In genomic region chr2:73496944-73497343, GRCm38 (mm10) we compare ENCODE assay signal across 23 mouse cellular contexts. TPM values are rescaled to one million over a fixed set of nuclear protein-coding genes. Genes with fewer than 3 reads are reported as not detected.
A peak's percentile ranks its signal among the peaks of the same experiment; 100 is the strongest.
DNase-seq lines count a peak whose midpoint lies in the region; ATAC-seq and TF ChIP-seq lines count a peak whose summit lies in the region.
"Had no signal": no experiment of that assay in that cellular context is flagged by ENCODE, and none has a peak within 500 bp of the region (broad histone marks: within the 10 kb centered on the region; RNA-seq: fewer than 3 reads in every experiment).

No protein-coding gene starts in this region.

- H3K4me1 ChIP-seq in heart, adult 2 months (ENCODE audit: control insufficient read depth, insufficient read depth, low read length) = peaks cover 25% of the 10 kb centered on the region
- H3K4me1 ChIP-seq in limb, embryonic 12.5 days (replicated peaks) = peaks cover 52% of the 10 kb centered on the region
- H3K4me1 ChIP-seq in liver, embryonic 16.5 days (ENCODE audit: control insufficient read depth, low read depth, low read length) = peaks cover 22% of the 10 kb centered on the region
- H3K4me1 ChIP-seq in forebrain, embryonic 12.5 days = peaks cover under 1% of the 10 kb centered on the region; the same call in 1 of the 2 replicates
- H3K4me1 ChIP-seq: forebrain, embryonic 15.5 days; midbrain, embryonic 13.5 days had no signal

- no peak overlapping the region for H3K4me2 ChIP-seq in limb, embryonic 12.5 days
- H3K4me2 ChIP-seq in liver, embryonic 16.5 days (ENCODE audit: low read depth, low read length) = no peak overlapping the region
- H3K4me2 ChIP-seq in forebrain, embryonic 12.5 days = no peak overlapping the region
- H3K4me2 ChIP-seq: embryonic facial prominence, embryonic 12.5 days; forebrain, embryonic 15.5 days; heart, embryonic 11.5 days; midbrain, embryonic 13.5 days; neural tube, embryonic 13.5 days had no signal

- H3K79me2 ChIP-seq in heart, adult 2 months (replicated peaks; ENCODE audit: control insufficient read depth, insufficient read depth, low read length) = peaks cover 2% of the 10 kb centered on the region; the same call in 1 of the 2 replicates

- no peak for TF ChIP-seq CTCF in heart, adult 2 months (IDR thresholded peaks at IDR 0.05)

- no peak for DNase-seq in heart, adult 2 months
- no peak for DNase-seq in heart, adult 9 months (ENCODE audit: low spot score in 2 of 2)
- peak; percentile 51 for DNase-seq in c-Kit-positive CD71-positive TER-119-negative erythroid progenitor cells, embryonic 14.5 days (ENCODE audit: low read depth)
- no peak for DNase-seq in natural killer cell, adult 2 months (ENCODE audit: low spot score in 2 of 2)
- no peak for DNase-seq in adrenal gland, adult 8-10 months
- DNase-seq: adrenal gland, postnatal 36 days; cerebellum, adult 9-10 months; gastrocnemius, postnatal 36 days; heart, postnatal 36 days; left cerebral cortex, postnatal 4 days; lung, adult 2 months; right cerebral cortex, postnatal 25 days had no signal

- peak overlapping the region; percentile 75; the same call in 1 of the 2 replicates for H3K27ac ChIP-seq in heart, adult 2 months
- peak overlapping the region; percentile 82; the same call in 1 of the 2 replicates for H3K27ac ChIP-seq in limb, embryonic 12.5 days
- no peak overlapping the region for H3K27ac ChIP-seq in liver, embryonic 16.5 days (ENCODE audit: low read length)
- no peak overlapping the region for H3K27ac ChIP-seq in forebrain, embryonic 12.5 days
- H3K27ac ChIP-seq: forebrain, embryonic 15.5 days; kidney, postnatal 0 days; midbrain, embryonic 13.5 days; neural tube, embryonic 13.5 days had no signal

- no peaks in the 10 kb centered on the region for H3K27me3 ChIP-seq in heart, adult 2 months (ENCODE audit: control insufficient read depth, insufficient read depth, low read length)
- H3K27me3 ChIP-seq in limb, embryonic 12.5 days = no peaks in the 10 kb centered on the region
- no peaks in the 10 kb centered on the region for H3K27me3 ChIP-seq in liver, embryonic 16.5 days (ENCODE audit: control insufficient read depth, insufficient read depth, low read depth, low read length)
- H3K27me3 ChIP-seq in forebrain, embryonic 12.5 days = no peaks in the 10 kb centered on the region
- H3K27me3 ChIP-seq: embryonic facial prominence, embryonic 12.5 days; forebrain, embryonic 15.5 days; midbrain, embryonic 13.5 days; neural tube, embryonic 13.5 days had no signal

- WGBS in heart, adult 2 months = 88% methylated on average over 9 of the region's 9 CpGs
- 91% methylated on average over 9 of the region's 9 CpGs for WGBS in limb, embryonic 12.5 days
- WGBS in liver, embryonic 16.5 days (ENCODE audit: insufficient replicate concordance) = 27% methylated on average over 9 of the region's 9 CpGs
- 94% methylated on average over 9 of the region's 9 CpGs for WGBS in forebrain, embryonic 12.5 days

- peaks cover 6% of the 10 kb centered on the region for H3K36me3 ChIP-seq in heart, adult 2 months (ENCODE audit: control insufficient read depth, insufficient read depth, low read length)
- H3K36me3 ChIP-seq in limb, embryonic 12.5 days = peaks cover 9% of the 10 kb centered on the region; the same call in 1 of the 2 replicates
- no peaks in the 10 kb centered on the region for H3K36me3 ChIP-seq in liver, embryonic 16.5 days (ENCODE audit: control insufficient read depth, insufficient read depth)
- no peaks in the 10 kb centered on the region; the same call in 1 of the 2 replicates for H3K36me3 ChIP-seq in forebrain, embryonic 12.5 days (replicated peaks)
- H3K36me3 ChIP-seq: embryonic facial prominence, embryonic 12.5 days; forebrain, embryonic 15.5 days; G1E; midbrain, embryonic 13.5 days; neural tube, embryonic 13.5 days had no signal

- H3K9me3 ChIP-seq in limb, embryonic 12.5 days = no peaks in the 10 kb centered on the region
- no peaks in the 10 kb centered on the region for H3K9me3 ChIP-seq in liver, embryonic 16.5 days (replicated peaks; ENCODE audit: control insufficient read depth, low read length)
- no peaks in the 10 kb centered on the region for H3K9me3 ChIP-seq in forebrain, embryonic 12.5 days
- H3K9me3 ChIP-seq: forebrain, embryonic 15.5 days; G1E; midbrain, embryonic 13.5 days; neural tube, embryonic 13.5 days had no signal

- H3K9ac ChIP-seq in heart, adult 2 months (ENCODE audit: low read depth, low read length) = no peak overlapping the region
- no peak overlapping the region for H3K9ac ChIP-seq in limb, embryonic 12.5 days (replicated peaks)
- H3K9ac ChIP-seq in liver, embryonic 16.5 days (ENCODE audit: low read depth, low read length) = no peak overlapping the region
- H3K9ac ChIP-seq in forebrain, embryonic 12.5 days = no peak overlapping the region
- H3K9ac ChIP-seq: embryonic facial prominence, embryonic 12.5 days; forebrain, embryonic 15.5 days; midbrain, embryonic 13.5 days; neural tube, embryonic 13.5 days had no signal

- ATAC-seq in limb, embryonic 12.5 days (ENCODE audit: insufficient number of reproducible peaks, insufficient read depth, low FRiP score, low TSS enrichment, low read depth) = no peak
- peak; percentile 61; the same call in 1 of the 2 replicates for ATAC-seq in liver, embryonic 16.5 days (ENCODE audit: low read depth)
- ATAC-seq in forebrain, embryonic 12.5 days (ENCODE audit: low FRiP score) = no peak
- ATAC-seq: forebrain, embryonic 15.5 days; hindbrain, embryonic 16.5 days; midbrain, embryonic 13.5 days had no signal

- no peak for TF ChIP-seq EP300 in heart, adult 2 months (IDR thresholded peaks at IDR 0.05; ENCODE audit: insufficient read depth, low read depth, low read length)

- no peak overlapping the region for H3K4me3 ChIP-seq in heart, adult 2 months
- H3K4me3 ChIP-seq in limb, embryonic 12.5 days (replicated peaks) = no peak overlapping the region
- H3K4me3 ChIP-seq in liver, embryonic 16.5 days (ENCODE audit: low read depth, low read length) = no peak overlapping the region
- H3K4me3 ChIP-seq in forebrain, embryonic 12.5 days (replicated peaks) = no peak overlapping the region
- H3K4me3 ChIP-seq: embryonic facial prominence, embryonic 12.5 days; forebrain, embryonic 15.5 days; midbrain, embryonic 13.5 days; neural tube, embryonic 13.5 days had no signal

- intact Hi-C loops in heart, adult 2 months (cut with DNase I) = no loop called here

- TF ChIP-seq POLR2A in heart, adult 2 months (IDR thresholded peaks at IDR 0.05; ENCODE audit: insufficient read depth, low read depth, low read length) = no peak

RNA-seq across cellular contexts. Expression of gene Wipf1, which starts 32.6 kb away (rescaled TPM):
- 10 to 100 TPM; 12.9 to 17.0 TPM for total RNA-seq in heart, adult 2 months (2021)
- 6.0 and 6.6 TPM in 2 replicates for polyA plus RNA-seq in heart, adult 2 months (2012; rRNA removed)
- 16.1 and 17.7 TPM in 2 replicates for polyA plus RNA-seq in limb, embryonic 12.5 days (2016; fragmentation: Nextera tagmentation; extraction: Ambion mirVana)
- 3.2 and 4.1 TPM in 2 replicates for polyA plus RNA-seq in liver, embryonic 16.5 days (2015; fragmentation: Nextera tagmentation; extraction: Ambion mirVana)
- polyA plus RNA-seq in forebrain, embryonic 12.5 days (2016; fragmentation: Nextera tagmentation; extraction: Ambion mirVana) = 4.3 and 5.5 TPM in 2 replicates
- total RNA-seq in adrenal gland, adult 8-10 months (2022) = 10 to 100 TPM; 14.3 to 30.5 (median 19.8) TPM

Comparison
In these comparisons a context has a peak if more than half of its experiments do, and no peak if none do; other contexts are left out.
1. H3K27ac ChIP-seq: peak in heart, adult 2 months (single experiment) and limb, embryonic 12.5 days (single experiment); none in liver, embryonic 16.5 days (single experiment) and forebrain, embryonic 12.5 days (single experiment).